Mouse (Mus musculus) NIH3T3 (cell line): ENCODE measurements around the gene Dock4.

Experiments
- DNase-seq: peaks from one replicate; pipeline ENCODE4 v3.0.0-alpha.2; 2012; ENCODE audit warnings: low read depth

Dock4 gene

DNA sequence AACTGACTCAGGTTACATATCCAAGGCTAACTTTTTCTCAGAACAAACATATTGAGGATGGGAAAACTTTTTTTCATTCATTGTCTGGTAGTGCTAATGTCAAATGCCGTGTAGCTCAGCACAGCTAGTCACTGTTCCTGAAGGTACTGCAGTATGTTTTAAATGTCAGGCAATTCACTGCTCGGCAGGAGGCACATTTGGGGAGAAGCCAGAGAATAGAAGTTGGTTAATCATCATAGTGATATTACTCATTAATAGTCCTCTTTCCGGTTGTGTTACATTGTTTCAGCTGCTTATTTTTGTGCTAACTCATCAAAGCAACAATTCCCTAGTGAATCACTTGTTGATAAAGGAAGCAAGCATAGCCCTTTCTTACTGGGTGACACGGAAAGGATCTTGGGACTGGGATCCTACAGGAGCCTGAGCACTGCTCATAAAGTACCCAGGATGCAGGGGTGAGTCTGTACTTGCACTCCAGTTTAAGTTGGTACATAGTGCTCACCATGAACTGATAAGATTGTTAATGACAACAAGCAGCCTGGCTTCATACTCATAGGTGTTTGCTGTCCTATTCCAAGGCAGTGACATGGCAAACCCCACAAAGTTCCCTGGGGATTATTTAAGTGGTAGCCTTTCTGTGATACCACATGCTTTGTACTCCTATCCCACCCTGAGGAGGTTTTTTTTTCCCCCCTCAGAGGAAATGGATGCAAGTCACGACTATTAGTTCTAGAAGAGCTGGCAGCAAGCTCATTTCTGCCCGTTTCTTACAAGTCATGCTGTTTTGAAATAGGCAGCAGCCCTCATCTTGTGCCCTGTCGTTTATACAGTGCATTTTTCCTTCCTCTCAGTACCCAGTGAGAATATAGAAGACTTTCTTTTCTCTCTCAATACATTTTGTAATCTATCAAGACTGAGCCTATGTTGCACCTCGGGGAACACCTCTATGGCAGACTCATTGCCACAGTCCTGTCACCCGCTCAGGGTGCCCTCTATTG lies 123.5 kb downstream of the Dock4 start:
- no peak for DNase-seq

GRCm38 (mm10) chr12:40570250-40570649 lies 124.5 kb downstream of the Dock4 start:
- no peak for DNase-seq

- DNase-seq: peak; percentile 17
Observed at GRCm38 (mm10) chr12:40574051-40574450, 128.3 kb downstream of the Dock4 start.

- DNase-seq: no peak
Observed at GRCm38 (mm10) chr12:40576749-40577148, 131.0 kb downstream of the Dock4 start.

GRCm38 (mm10) chr12:40580351-40580750 lies 134.6 kb downstream of the Dock4 start:
- no peak for DNase-seq

DNA sequence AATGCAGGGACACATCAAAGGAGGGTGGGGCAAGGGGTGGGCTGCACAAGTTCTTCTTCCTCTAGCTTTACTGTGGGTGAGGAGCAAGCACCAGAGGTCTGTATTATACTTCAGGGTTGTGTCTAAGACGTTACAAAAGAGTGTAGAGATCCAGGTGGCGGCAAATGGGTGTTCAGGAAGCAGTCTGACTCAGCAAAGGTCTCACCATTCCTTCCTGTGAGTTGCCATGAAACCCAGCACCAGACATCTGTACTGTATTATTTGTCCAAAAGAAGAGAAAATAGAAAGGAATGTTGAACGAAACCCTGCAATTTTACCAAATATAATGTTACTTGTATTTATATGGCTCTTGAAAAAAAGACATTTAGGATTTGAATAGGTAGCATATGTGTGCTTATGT lies 135.3 kb downstream of the Dock4 start:
- DNase-seq: peak; percentile 17

DNA sequence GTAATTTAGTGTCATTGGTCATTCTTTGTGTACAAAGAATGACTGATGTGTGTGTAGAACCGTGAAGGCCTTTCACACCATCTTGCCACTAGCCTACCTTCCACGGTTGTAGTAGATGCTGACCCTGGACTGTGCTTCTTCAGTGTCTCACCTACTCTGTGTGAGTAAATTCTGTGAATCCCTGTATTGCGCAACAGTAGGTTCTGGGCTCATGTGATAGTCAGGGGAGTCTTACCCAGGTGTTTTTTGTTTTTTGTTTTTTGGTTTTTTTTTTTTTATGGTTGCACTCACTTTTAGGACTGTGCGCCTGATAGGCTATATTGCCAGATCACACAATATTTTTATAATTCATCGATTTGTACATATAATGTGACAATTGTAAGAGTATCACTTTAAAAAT lies 136.3 kb downstream of the Dock4 start:
- no peak for DNase-seq

DNA sequence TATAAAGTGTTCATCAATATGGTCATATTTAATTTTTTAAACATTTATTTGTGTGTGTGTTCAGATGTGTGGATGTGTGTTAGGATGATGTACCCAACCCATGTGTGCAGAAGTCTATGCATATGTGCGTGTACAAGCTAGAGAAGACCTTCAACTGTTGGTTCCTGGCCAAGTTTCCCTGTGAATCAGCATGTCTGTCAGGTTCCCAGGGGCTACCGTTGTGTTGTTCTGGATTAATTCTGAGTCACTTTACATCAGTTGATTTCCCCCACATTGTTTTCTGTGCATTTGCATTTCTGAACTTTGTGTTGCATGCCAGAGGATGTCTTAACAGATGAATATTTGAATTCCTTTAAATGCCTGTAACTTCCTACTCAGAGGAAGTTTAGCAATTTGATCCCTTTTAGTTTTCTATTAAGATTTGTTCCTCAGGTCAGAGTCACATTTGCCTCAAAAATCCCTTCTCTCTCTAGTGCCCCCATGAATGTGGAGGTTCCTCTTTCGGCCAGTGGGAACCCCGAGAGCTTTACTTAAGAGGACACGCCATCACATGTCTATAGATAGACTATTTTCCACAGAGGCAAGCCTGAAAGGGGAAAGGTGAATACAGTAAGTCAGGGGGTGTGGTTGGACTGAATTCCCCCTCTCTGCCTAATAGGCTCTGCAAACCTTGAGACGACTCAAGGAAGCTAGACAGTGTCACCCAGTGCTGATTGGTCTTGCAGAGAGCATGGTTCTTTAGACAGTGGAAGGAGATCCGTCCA lies 139.0 kb downstream of the Dock4 start:
- DNase-seq: peak; percentile 30

DNA sequence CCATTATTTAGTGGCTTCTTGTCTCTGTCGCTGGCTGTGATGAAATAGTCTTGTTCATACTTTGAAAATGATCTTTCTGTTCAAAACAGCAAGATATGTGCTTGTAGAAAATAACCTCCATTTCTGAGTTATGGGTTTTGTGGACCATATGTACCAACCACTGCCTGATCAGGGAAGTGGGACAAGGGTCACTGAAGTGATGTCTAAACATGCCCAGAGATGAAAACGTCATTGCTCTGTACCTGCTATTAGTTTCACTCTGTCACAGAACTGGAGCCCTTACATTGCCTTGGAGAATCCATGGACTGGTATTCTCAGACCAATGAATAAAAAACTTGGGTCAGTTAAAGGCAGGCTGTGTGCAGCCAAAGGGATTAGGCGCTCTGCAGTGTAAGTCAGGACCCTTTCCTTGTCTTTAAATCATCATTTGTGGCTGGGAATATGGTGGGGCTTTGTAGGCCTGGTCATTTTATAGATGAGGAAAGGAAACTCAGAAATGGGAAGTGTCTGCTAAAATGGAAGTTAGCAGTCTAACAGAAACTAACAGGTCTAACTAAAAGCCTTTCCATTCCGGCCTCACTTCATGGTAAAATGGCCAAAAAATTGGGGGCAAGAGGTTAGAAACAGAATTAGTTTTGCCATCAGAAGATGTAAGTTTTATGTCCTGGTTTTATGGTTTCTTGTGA lies 139.8 kb downstream of the Dock4 start:
- DNase-seq: no peak

GRCm38 (mm10) chr12:40594161-40594560 lies 148.4 kb downstream of the Dock4 start:
- no peak for DNase-seq

DNA sequence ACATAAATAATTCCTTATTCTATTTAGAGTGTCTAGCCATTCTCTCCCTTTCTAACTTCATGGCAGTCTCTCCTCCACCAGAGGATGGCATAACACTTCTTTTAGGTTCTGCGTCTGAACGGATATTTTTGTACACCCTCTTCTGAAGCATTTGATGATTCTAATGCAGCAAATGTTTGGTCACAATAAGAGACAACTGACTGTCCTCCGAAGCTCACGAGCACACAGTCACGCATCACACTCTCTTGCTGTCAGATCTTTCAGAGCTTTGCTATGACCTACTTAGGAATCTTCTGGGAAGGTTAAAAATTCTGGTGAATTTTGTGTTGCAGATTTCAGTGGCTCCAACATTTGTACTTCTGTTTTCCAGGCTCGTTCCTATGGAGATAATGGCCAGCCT lies 149.7 kb downstream of the Dock4 start:
- DNase-seq: no peak

- DNase-seq: no peak
Observed at GRCm38 (mm10) chr12:40596020-40596419, 150.3 kb downstream of the Dock4 start.

DNA sequence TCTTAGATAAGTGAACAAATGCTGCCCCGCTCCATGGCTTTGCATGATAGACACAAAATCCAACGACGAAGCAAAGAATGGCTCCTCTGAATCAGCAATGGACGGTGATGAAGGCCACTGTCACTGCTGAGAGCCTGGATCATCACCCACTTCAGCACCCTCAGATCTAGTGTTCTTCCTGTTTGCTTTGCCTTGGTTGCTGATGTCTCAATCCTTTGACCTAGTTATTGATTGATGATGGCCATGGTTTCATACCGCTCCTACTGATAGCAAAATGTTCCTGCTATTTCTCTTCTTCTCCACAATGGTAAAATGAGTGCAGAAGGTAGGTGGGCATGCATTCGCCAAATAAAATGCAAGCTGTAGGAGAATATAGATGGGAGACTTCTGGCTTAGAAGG lies 150.7 kb downstream of the Dock4 start:
- DNase-seq: no peak

- no peak for DNase-seq
Observed at GRCm38 (mm10) chr12:40599952-40600351, 154.2 kb downstream of the Dock4 start.

DNA sequence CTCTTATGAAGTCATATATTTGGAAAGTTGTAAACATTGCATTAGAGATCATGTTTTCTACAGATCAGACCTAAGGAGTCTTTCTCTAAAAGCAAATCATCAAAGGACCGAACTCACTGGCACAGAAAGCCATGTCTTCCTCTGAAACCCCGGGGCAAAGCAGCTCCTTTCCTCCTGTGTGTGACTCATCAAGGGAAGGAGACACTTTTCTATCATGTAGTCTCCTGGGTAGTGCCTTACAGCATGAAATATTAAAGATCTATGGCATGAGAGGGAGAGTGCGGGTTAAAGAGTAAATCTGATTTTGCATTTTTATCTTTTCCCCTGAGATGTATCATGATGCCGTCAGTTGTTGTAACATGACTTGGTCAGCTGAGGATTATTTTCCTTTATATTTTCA lies 159.8 kb downstream of the Dock4 start:
- no peak for DNase-seq

DNA sequence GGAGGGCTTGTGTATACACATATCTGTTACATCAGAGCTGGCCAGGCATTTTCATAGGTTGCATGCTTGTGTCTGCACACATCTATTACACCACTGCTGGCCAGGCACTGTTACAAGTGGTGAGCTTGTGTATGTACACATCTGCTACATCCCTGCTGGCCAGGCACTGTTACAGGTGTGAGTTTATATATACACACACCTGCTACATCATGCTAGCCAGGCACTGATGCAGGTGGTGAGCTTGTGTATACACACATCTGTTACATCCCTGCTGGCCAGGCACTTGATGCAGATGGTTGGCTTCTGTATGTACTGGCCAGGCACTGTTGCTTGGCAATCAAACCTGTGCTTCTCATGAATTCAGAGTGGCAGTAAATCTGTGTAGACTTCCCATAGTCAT lies 177.2 kb downstream of the Dock4 start:
- DNase-seq: no peak

GRCm38 (mm10) chr12:40626521-40626920 lies 180.8 kb downstream of the Dock4 start:
- DNase-seq: peak; percentile 4

DNA sequence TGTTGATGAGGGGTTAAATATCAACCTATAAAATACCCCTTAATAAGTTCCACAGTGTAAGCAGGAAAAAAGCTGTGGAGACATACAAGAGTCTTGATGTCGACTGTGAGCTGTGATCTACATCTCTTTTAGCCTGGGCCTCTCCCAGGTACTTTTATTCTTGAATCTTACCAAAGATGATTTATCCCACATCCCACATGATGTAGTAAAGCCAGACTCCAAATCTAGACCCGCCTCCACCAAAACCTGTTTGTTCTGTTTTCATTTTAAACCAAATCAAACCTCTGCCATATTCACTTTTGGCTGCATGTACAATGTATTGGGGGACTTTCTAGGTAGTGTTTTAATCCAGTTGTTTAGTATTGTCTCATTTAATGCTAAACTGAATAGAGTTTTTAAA lies 187.5 kb downstream of the Dock4 start:
- no peak for DNase-seq

DNA sequence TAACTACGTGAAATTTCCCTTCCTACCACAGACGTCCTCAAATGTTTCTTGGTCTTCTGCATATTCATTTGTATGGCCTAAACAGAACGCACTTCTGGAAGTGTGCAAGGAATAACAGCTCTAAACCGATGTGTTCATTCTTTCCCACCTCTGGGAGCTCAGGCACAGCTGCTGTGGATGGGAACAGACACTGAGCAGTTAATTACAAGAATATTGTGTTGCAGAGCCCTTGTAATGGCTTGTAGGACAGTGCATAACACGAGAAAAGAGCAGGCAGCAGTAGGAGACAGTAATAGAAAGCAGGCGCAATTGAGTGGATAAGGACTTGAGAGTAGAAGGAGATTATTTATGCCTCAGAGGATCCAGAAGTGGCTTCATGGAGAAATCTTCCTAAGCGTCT lies 188.4 kb downstream of the Dock4 start:
- DNase-seq: no peak

DNA sequence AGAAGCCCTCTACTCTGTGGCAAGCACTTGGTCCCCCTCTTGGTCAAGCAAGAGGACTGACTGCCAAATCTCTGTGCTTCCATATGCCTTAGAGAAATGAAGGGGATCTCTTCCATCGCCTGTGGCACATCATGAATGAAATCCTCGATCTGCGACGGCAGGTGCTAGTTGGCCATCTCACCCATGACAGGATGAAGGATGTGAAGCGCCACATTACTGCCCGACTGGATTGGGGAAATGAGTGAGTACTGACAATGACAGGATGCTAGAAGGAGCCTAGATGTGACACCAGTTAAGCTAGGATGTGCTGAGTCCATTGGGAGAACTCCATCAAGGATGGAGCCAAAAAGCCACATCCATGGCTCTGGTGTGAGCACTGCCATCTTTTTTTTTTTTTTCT lies 190.2 kb downstream of the Dock4 start:
- no peak for DNase-seq

DNA sequence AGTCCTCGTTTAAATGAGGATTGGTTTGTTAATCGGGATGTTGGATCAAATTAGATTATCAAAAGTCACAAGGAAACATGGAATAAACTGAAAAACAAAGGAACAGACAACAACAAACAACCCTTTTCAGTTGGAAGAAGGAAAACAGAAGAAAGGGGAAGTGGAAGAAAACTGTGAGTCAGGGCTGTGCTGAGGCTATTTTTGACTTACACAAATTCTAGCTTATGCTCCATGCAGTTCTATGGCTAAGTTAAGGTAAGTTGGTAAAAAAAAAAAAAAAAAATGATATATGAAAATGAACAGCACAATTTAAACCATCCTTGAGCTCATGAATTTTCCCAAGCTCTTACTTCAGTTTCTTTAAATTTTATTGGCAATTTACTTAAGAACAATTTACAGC lies 191.7 kb downstream of the Dock4 start:
- no peak for DNase-seq

- no peak for DNase-seq
Observed at GRCm38 (mm10) chr12:40645869-40646268, 200.1 kb downstream of the Dock4 start.

GRCm38 (mm10) chr12:40654312-40654711 lies 208.6 kb downstream of the Dock4 start:
- no peak for DNase-seq
